9 mouse cellular contexts compared by ENCODE assay signal in genomic region chr14:86757604-86758520, GRCm38 (mm10).
DNase-seq lines count a peak whose midpoint lies in the region; ATAC-seq lines count a peak whose summit lies in the region.
"Had no signal": no experiment of that assay in that cellular context is flagged by ENCODE, and none has a peak within 500 bp of the region (broad histone marks: within the 10 kb centered on the region; RNA-seq: fewer than 3 reads in every experiment).

No protein-coding gene starts in this region.

- no peaks in the 10 kb centered on the region for H3K4me1 ChIP-seq in neural tube, embryonic 15.5 days
- peaks cover 30% of the 10 kb centered on the region for H3K4me1 ChIP-seq in heart, embryonic 13.5 days
- H3K4me1 ChIP-seq in stomach, embryonic 16.5 days (ENCODE audit: control insufficient read depth, insufficient read depth, low read length), result no peaks in the 10 kb centered on the region

- H3K27ac ChIP-seq in neural tube, embryonic 15.5 days (replicated peaks), result 0 out of 2 replicates have a peak overlapping the region, but pooled peaks have one; percentile 43
- peak overlapping the region; percentile 97 for H3K27ac ChIP-seq in heart, embryonic 13.5 days (replicated peaks)
- H3K27ac ChIP-seq in stomach, embryonic 16.5 days (ENCODE audit: low read length), result peak overlapping the region; percentile 74

- peak; percentile 7 for DNase-seq in heart, adult 8-10 months (ENCODE audit: low spot score)
- no peak for DNase-seq in heart, adult 11 months
- DNase-seq in neural tube, embryonic 10.5 days (ENCODE audit: extremely low spot score, low spot score), result no peak
- DNase-seq in thymus, postnatal 4 days, result no peak
- no peak for DNase-seq in gastrocnemius, adult 18-20 months (ENCODE audit: low spot score)
- DNase-seq: right cerebral cortex, adult 18-20 months had no signal

- no peaks in the 10 kb centered on the region for H3K9me3 ChIP-seq in neural tube, embryonic 15.5 days (replicated peaks)
- H3K9me3 ChIP-seq in heart, embryonic 13.5 days, result no peaks in the 10 kb centered on the region
- no peaks in the 10 kb centered on the region for H3K9me3 ChIP-seq in stomach, embryonic 16.5 days (replicated peaks; ENCODE audit: control insufficient read depth, low read length)

- no peak overlapping the region for H3K4me2 ChIP-seq in neural tube, embryonic 15.5 days
- H3K4me2 ChIP-seq in heart, embryonic 13.5 days, result peak overlapping the region; percentile 47
- no peak overlapping the region for H3K4me2 ChIP-seq in stomach, embryonic 16.5 days (ENCODE audit: low read depth, low read length)

- H3K4me3 ChIP-seq in neural tube, embryonic 15.5 days (replicated peaks), result no peak overlapping the region
- H3K4me3 ChIP-seq in heart, embryonic 13.5 days, result no peak overlapping the region
- H3K4me3 ChIP-seq in stomach, embryonic 16.5 days (replicated peaks; ENCODE audit: low read length), result no peak overlapping the region

- no peak overlapping the region for H3K9ac ChIP-seq in neural tube, embryonic 15.5 days (replicated peaks)
- H3K9ac ChIP-seq in heart, embryonic 13.5 days, result peak overlapping the region; percentile 44
- no peak overlapping the region for H3K9ac ChIP-seq in stomach, embryonic 16.5 days (ENCODE audit: low read length)

- 79% methylated on average over 9 of the region's 9 CpGs for WGBS in neural tube, embryonic 15.5 days
- 33% methylated on average over 9 of the region's 9 CpGs for WGBS in heart, embryonic 13.5 days
- 52% methylated on average over 9 of the region's 9 CpGs for WGBS in stomach, embryonic 16.5 days

- H3K27me3 ChIP-seq in neural tube, embryonic 15.5 days (replicated peaks), result no peaks in the 10 kb centered on the region
- no peaks in the 10 kb centered on the region for H3K27me3 ChIP-seq in heart, embryonic 13.5 days (replicated peaks)
- H3K27me3 ChIP-seq in stomach, embryonic 16.5 days (ENCODE audit: control insufficient read depth, insufficient read depth, low read length), result no peaks in the 10 kb centered on the region

- no peaks in the 10 kb centered on the region for H3K36me3 ChIP-seq in neural tube, embryonic 15.5 days
- H3K36me3 ChIP-seq in heart, embryonic 13.5 days, result no peaks in the 10 kb centered on the region
- H3K36me3 ChIP-seq in stomach, embryonic 16.5 days (ENCODE audit: control insufficient read depth, insufficient read depth, low read length), result no peaks in the 10 kb centered on the region

- peak; percentile 75 for ATAC-seq in neural tube, embryonic 15.5 days (ENCODE audit: low FRiP score)
- ATAC-seq in heart, embryonic 13.5 days (ENCODE audit: extremely low read depth, insufficient number of reproducible peaks, low FRiP score, low TSS enrichment), result peak; percentile 32; the same call in 1 of the 2 replicates
- peak; percentile 84; the same call in 1 of the 2 replicates for ATAC-seq in stomach, embryonic 16.5 days (ENCODE audit: insufficient read depth, low FRiP score)

Comparison
In these comparisons a context has a peak if more than half of its experiments do, and no peak if none do; other contexts are left out.
1. ATAC-seq: peak in every context shown above with its lines; median percentile 84 in stomach, embryonic 16.5 days; 75 in neural tube, embryonic 15.5 days; 32 in heart, embryonic 13.5 days.
2. H3K27ac ChIP-seq: peak in every context shown above with its lines; median percentile 97 in heart, embryonic 13.5 days; 74 in stomach, embryonic 16.5 days; 43 in neural tube, embryonic 15.5 days.